Mouse (Mus musculus) cerebellum, postnatal 36 days (tissue): ENCODE results near the gene Wfdc11.
"Not testable (repeated sequence)": the region's sequence is repeated elsewhere in the genome, so short reads cannot be mapped to it uniquely, and the experiment has no call there.

Experiments
- DNase-seq, 2 experiments: peaks; one replicate each; pipeline ENCODE4 v3.0.0; 2021 to 2022; ENCODE audit warnings: mixed read lengths in 2 of 2

The Wfdc11 gene

GRCm38 (mm10) chr2:164638696-164639095 lies 35.2 kb downstream of the Wfdc11 start, which contains the start of gene Wfdc16:
Gene Wfdc16 (minus strand): TSS chr2:164638796.
- no peak for DNase-seq

- no peak for DNase-seq
Measured at GRCm38 (mm10) chr2:164635266-164635665, 38.6 kb downstream of the Wfdc11 start.

GRCm38 (mm10) chr2:164621775-164622174 lies 52.1 kb downstream of the Wfdc11 start:
- DNase-seq: no peak

GRCm38 (mm10) chr2:164619050-164619449 lies 54.8 kb downstream of the Wfdc11 start:
- no peak for DNase-seq

- DNase-seq: no peak
Measured at GRCm38 (mm10) chr2:164615386-164615785, 58.5 kb downstream of the Wfdc11 start.

- not testable (repeated sequence) for DNase-seq
Measured at GRCm38 (mm10) chr2:164613471-164613870, 60.4 kb downstream of the Wfdc11 start, which contains the start of the genes Wfdc6b and Wfdc8. Gene Wfdc6b (plus strand): TSS chr2:164613522. Gene Wfdc8 (minus strand): TSS chr2:164613626.
